Mouse (Mus musculus): ENCODE data around the gene Atp6v1g1.

Gene Atp6v1g1

GRCm38 (mm10) chr4:63585216-63585615 lies 40.6 kb downstream of the Atp6v1g1 start:
- DNase-seq: no peak

GRCm38 (mm10) chr4:63586240-63586639 lies 41.7 kb downstream of the Atp6v1g1 start:
- DNase-seq: no peak

GRCm38 (mm10) chr4:63589987-63590386 lies 45.4 kb downstream of the Atp6v1g1 start:
- no peak for DNase-seq

- DNase-seq: no peak
These were observed 46.0 kb downstream of the Atp6v1g1 start for GRCm38 (mm10) chr4:63590538-63590937.

GRCm38 (mm10) chr4:63594459-63595110 lies 50.0 kb downstream of the Atp6v1g1 start:
- no peak for DNase-seq

GRCm38 (mm10) chr4:63595259-63595658 lies 50.7 kb downstream of the Atp6v1g1 start:
- no peak for DNase-seq

GRCm38 (mm10) chr4:63596010-63596409 lies 51.4 kb downstream of the Atp6v1g1 start:
- no peak for DNase-seq
